Mouse (Mus musculus) myocyte (in vitro differentiated cells): ENCODE measurements at regions not wholly inside any gene's neighbourhood (a gene's known extent, or its start where the extent isn't known, plus 50 kb on each side); places are given as distances from the start of the nearest gene placed in this dataset.

ENCODE experiments used
- E2F4 ChIP-seq: IDR thresholded peaks from one replicate; pipeline ENCODE4 v1.6.1; 2011; ENCODE audit warnings: mild to moderate bottlenecking, control low read depth, moderate library complexity; ENCODE audit not compliant: insufficient read depth
- MAX ChIP-seq: IDR thresholded peaks from one replicate; pipeline ENCODE4 v1.6.1; 2011; ENCODE audit warnings: low read depth, mild to moderate bottlenecking, control low read depth
- MYOD1 ChIP-seq, 3 experiments: IDR thresholded peaks; one replicate each; pipeline ENCODE4 v1.6.1; 2011; ENCODE audit warnings: control low read depth in 2 of 3, low read depth in 2 of 3, mild to moderate bottlenecking in 2 of 3, moderate library complexity in 1 of 3; ENCODE audit not compliant: insufficient read length in 2 of 3, control insufficient read depth in 1 of 3
- POLR2A ChIP-seq: IDR thresholded peaks from one replicate; pipeline ENCODE4 v1.6.1; 2011; ENCODE audit warnings: low read depth, mild to moderate bottlenecking, control low read depth, moderate library complexity; ENCODE audit not compliant: insufficient read length
- POLR2AphosphoS2 ChIP-seq: IDR thresholded peaks from one replicate; pipeline ENCODE4 v1.6.1; 2011; ENCODE audit warnings: low read depth, control low read depth; ENCODE audit not compliant: insufficient read length
- REST ChIP-seq: IDR thresholded peaks from one replicate; pipeline ENCODE4 v1.6.1; 2011; ENCODE audit warnings: mild to moderate bottlenecking, control low read depth, moderate library complexity; ENCODE audit not compliant: insufficient read depth, insufficient read length
- TCF12 ChIP-seq: IDR thresholded peaks from one replicate; pipeline ENCODE4 v1.6.1; 2011; ENCODE audit warnings: mild to moderate bottlenecking, control low read depth; ENCODE audit not compliant: poor library complexity, insufficient read depth, severe bottlenecking
- TCF3 ChIP-seq: IDR thresholded peaks from one replicate; pipeline ENCODE4 v1.6.1; 2011; ENCODE audit warnings: low read depth, control low read depth; ENCODE audit not compliant: insufficient read length
- USF1 ChIP-seq: IDR thresholded peaks from one replicate; pipeline ENCODE4 v1.6.1; 2011; ENCODE audit warnings: low read depth, mild to moderate bottlenecking, control low read depth, moderate library complexity

- TF ChIP-seq POLR2A = no peak
- no peak for TF ChIP-seq USF1
- no peak for TF ChIP-seq TCF12
- TF ChIP-seq POLR2AphosphoS2 = no peak
- TF ChIP-seq TCF3 = no peak
- no peak for TF ChIP-seq MAX
- no peak for TF ChIP-seq MYOD1 (IDR thresholded peaks at IDR 0.05; ENCODE audit: control insufficient read depth in 1 of 3, insufficient read length in 2 of 3, low read depth in 2 of 3)
- no peak for TF ChIP-seq E2F4
- TF ChIP-seq REST = no peak
These were observed 270.9 kb upstream of the Zfp703 start for GRCm38 (mm10) chr8:26706048-26706767.
